Mouse (Mus musculus) heart, adult 2 months (tissue): ENCODE results near the gene Snx9. TPM values are rescaled to one million over a fixed set of nuclear protein-coding genes. Genes with fewer than 3 reads are reported as not detected.

Source experiments
- DNase-seq, 2 experiments: peaks; one replicate each; pipeline ENCODE4 v3.0.0; 2021
- H3K27ac ChIP-seq: fragments of 200-600 bp; 2 replicates; pipeline ENCODE4 v1.8.1; 2022
- H3K27me3 ChIP-seq: fragments of 200-500 bp; 2 replicates; pipeline ENCODE4 v1.6.1; 2012; ENCODE audit warnings: mild to moderate bottlenecking, low read length, inconsistent platforms, mixed read lengths; ENCODE audit not compliant: control insufficient read depth, insufficient read depth
- H3K36me3 ChIP-seq: fragments of 200-500 bp; 2 replicates; pipeline ENCODE4 v1.6.1; 2012; ENCODE audit warnings: low read length, inconsistent platforms; ENCODE audit not compliant: control insufficient read depth, insufficient read depth
- H3K4me1 ChIP-seq: fragments of 200-500 bp; 2 replicates; pipeline ENCODE4 v1.6.1; 2011; ENCODE audit warnings: low read length; ENCODE audit not compliant: control insufficient read depth, insufficient read depth
- H3K4me3 ChIP-seq: fragments of 200-600 bp; 2 replicates; pipeline ENCODE4 v1.8.1; 2022
- H3K79me2 ChIP-seq: fragments of 200-500 bp; replicated peaks from 2 replicates; pipeline ENCODE4 v1.6.1; 2012; ENCODE audit warnings: mild to moderate bottlenecking, inconsistent platforms, low read length, moderate library complexity, mixed read lengths; ENCODE audit not compliant: control insufficient read depth, insufficient read depth
- H3K9ac ChIP-seq: fragments of 200-500 bp; 2 replicates; pipeline ENCODE4 v1.6.1; 2012; ENCODE audit warnings: low read depth, mild to moderate bottlenecking, control low read depth, inconsistent platforms, low read length, mixed read lengths
- CTCF ChIP-seq: fragments of 200-600 bp; IDR thresholded peaks from 2 replicates; pipeline ENCODE4 v1.8.1; 2022; ENCODE audit warnings: antibody characterized with exemption, mild to moderate bottlenecking, moderate library complexity
- EP300 ChIP-seq: fragments of 200-500 bp; IDR thresholded peaks from 2 replicates; pipeline ENCODE4 v1.6.1; 2011; ENCODE audit warnings: low read depth, low read length, control low read depth; ENCODE audit not compliant: insufficient read depth
- POLR2A ChIP-seq: fragments of 200-500 bp; IDR thresholded peaks from 2 replicates; pipeline ENCODE4 v1.6.1; 2011; ENCODE audit warnings: mild to moderate bottlenecking, low read depth, low read length, control low read depth; ENCODE audit not compliant: insufficient read depth
- WGBS: fragments of 180-500 bp; shearing (Covaris S2); methylation state at CpG from one replicate; pipeline ENCODE4 v1.1.7; 2018; 5-methylcytosine and 5-hydroxymethylcytosine counted together
- intact Hi-C: fragments of 180-260 bp; cut with DNase I; formaldehyde crosslinking; loops from one replicate; pipeline ENCODE4 v1.15.1; 2025
- polyA plus RNA-seq: library from polyadenylated mRNA; depleted of rRNA; stranded (reverse); fragments of >200 nt; gene quantifications from 2 replicates; pipeline ENCODE4 v1.2.3, GENCODE M21; 2012
- total RNA-seq, 2 experiments: library from RNA; stranded (reverse); gene quantifications; 2 replicates each; pipeline ENCODE4 v1.2.3; 2021

Snx9 gene
- total and polyA plus RNA-seq, 3 experiments, result 16.7 to 31.9 (median 30.2) TPM

DNA sequence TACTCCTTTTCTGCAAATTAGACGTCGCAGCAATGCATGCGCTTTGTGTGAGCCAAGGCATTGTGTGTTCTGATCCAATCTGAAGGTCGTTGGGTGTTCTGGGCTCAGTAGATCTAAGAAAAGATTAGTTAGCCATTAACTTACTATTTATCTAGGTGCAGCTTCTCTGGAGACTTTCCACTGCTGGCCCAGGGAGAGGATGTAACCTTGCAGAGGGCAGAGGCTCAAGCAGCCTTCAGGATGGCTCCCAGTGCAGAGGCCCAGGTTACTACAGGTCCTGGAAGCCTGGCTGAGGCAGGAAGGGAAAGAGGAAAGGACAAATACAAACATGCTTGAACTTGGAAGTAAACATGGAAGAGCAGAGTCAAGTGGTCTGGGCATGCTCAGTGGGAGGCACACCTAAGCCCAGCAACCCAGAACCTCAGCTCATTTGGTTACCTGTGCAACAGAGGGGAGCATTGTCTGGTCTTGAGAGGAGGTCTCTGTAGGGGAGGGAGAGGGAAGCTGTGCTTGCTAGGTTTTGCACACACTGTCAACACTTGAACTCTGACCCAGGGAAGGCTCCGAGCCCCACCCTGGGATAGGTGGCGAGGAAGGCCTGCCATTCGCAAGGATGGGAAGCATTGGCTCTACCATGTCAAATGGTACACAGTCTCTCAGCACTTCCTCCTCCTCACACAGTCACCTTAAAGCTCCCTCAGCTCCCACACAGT is 27.3 kb downstream of the Snx9 start:
- H3K4me3 ChIP-seq, result no peak overlapping the region
- H3K27me3 ChIP-seq, result no peaks in the 10 kb centered on the region
- H3K27ac ChIP-seq, result no peak overlapping the region
- no peaks in the 10 kb centered on the region for H3K36me3 ChIP-seq
- TF ChIP-seq POLR2A, result no peak
- TF ChIP-seq CTCF, result no peak
- TF ChIP-seq EP300, result no peak
- H3K79me2 ChIP-seq, result peaks cover 1% of the 10 kb centered on the region; the same call in 1 of the 2 replicates
- WGBS, result 80% methylated on average over 7 of the region's 7 CpGs
- peaks cover 4% of the 10 kb centered on the region for H3K4me1 ChIP-seq
- no peak for DNase-seq
- intact Hi-C loops, result no loop called here
- H3K9ac ChIP-seq, result no peak overlapping the region

DNA sequence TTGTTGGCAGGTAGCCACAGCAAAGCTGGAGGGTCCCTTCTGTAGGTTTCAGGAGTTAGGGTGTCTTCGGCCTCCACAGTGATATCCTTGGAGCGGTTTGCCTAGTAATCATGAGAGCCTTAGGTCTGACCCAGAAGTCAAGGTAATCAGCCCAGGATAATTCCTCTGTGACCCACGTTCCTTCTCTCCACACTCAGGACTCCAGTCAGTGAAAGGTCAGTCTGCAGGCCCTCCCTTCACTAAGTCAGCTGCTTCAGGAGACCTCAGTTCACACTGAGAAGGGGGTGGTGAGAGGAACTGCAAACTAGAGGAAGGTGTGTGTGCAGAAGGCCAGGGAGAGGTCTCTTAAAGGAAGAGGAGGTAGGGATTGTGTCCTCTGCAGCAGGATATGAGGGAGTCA is 28.3 kb downstream of the Snx9 start:
- no peak overlapping the region for H3K9ac ChIP-seq
- H3K79me2 ChIP-seq, result peaks cover 3% of the 10 kb centered on the region; the same call in 1 of the 2 replicates
- intact Hi-C loops, result no loop called here
- TF ChIP-seq EP300 (no peak), POLR2A (no peak), CTCF (no peak)
- H3K27ac ChIP-seq, result no peak overlapping the region
- 78% methylated on average over 3 of the region's 3 CpGs for WGBS
- H3K4me1 ChIP-seq, result peaks cover 4% of the 10 kb centered on the region
- no peak for DNase-seq
- H3K27me3 ChIP-seq, result no peaks in the 10 kb centered on the region
- H3K36me3 ChIP-seq, result no peaks in the 10 kb centered on the region
- no peak overlapping the region for H3K4me3 ChIP-seq

DNA sequence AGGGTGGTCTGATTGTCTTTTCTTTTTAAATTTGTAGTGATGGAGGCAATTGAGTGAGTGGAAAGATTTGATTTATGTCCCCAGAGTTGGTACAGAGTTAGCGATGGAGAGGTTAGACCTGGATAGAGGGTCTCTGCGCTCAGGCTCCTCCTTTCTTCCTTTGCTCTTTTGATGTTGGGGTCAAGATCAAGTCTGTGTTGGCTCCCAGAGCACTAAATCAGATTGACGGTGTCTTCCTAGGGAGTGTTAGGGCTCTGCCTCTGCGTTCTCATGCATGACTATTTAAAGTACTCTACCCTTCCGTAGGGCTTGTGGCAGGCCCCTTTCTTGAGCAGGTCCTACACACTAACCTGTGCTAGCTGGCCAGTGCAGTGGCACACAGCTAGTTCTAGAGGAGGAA is 28.9 kb downstream of the Snx9 start:
- TF ChIP-seq CTCF (no peak), EP300 (no peak), POLR2A (no peak)
- intact Hi-C loops, result no loop called here
- Histone ChIP-seq H3K36me3 (no peaks in the 10 kb centered on the region), H3K9ac (no peak overlapping the region), H3K4me3 (no peak overlapping the region), H3K4me1 (peaks cover 6% of the 10 kb centered on the region), H3K27ac (no peak overlapping the region), H3K27me3 (no peaks in the 10 kb centered on the region), H3K79me2 (peaks cover 3% of the 10 kb centered on the region; the same call in 1 of the 2 replicates)
- no peak for DNase-seq
- 71% methylated on average over 5 of the region's 5 CpGs for WGBS

DNA sequence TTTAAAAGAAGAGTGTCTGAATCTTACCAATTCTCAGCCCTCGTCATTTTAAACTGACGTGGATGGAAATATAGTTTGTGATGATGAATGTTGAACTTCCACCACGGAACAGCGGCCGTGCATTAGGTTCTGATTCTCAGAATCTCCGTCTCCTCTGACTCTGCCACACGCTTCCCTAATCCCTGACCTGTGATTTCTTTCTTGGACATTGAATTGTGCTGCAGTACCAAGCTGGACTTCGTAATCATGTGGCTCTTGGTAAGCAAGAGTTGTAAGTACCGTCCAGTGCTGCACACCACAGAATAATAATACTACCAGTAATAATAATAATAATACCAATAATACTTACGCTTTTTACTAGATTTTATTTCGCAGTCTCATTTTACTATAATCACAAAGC is 29.6 kb downstream of the Snx9 start:
- Histone ChIP-seq H3K27ac (no peak overlapping the region), H3K9ac (no peak overlapping the region), H3K36me3 (no peaks in the 10 kb centered on the region), H3K4me1 (peaks cover 6% of the 10 kb centered on the region), H3K4me3 (no peak overlapping the region), H3K79me2 (peaks cover 3% of the 10 kb centered on the region; the same call in 1 of the 2 replicates), H3K27me3 (no peaks in the 10 kb centered on the region)
- TF ChIP-seq EP300, result no peak
- TF ChIP-seq POLR2A, result no peak
- TF ChIP-seq CTCF, result no peak
- WGBS, result 95% methylated on average over 11 of the region's 11 CpGs
- intact Hi-C loops, result no loop called here
- no peak for DNase-seq

DNA sequence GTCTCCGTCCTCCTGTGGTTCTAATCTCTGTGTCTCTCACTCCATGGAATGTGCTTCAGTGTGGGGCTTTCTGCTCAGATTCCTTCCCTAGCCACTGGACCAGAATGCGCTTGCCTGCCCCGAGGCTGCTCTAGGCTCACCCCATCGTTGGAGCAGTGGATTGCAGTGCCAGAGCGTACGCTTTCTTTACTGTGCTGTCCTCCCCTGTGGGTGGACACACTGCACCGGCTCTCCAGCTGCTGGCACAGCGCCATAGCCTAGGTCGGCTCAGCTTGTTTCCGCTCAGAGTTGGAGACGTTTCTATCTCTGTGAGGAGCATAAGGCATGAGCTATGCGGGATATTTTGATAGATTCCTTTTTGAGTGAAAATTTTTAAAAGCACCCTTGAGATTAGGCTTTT is 31.4 kb downstream of the Snx9 start:
- Histone ChIP-seq H3K4me3 (no peak overlapping the region), H3K27ac (no peak overlapping the region; the same call in 1 of the 2 replicates), H3K36me3 (no peaks in the 10 kb centered on the region), H3K4me1 (peaks cover 6% of the 10 kb centered on the region), H3K79me2 (peaks cover 6% of the 10 kb centered on the region; the same call in 1 of the 2 replicates), H3K27me3 (no peaks in the 10 kb centered on the region), H3K9ac (no peak overlapping the region)
- DNase-seq, result peak; percentile 75 to 80
- intact Hi-C loops, result no loop called here
- 14% methylated on average over 12 of the region's 12 CpGs for WGBS
- TF ChIP-seq POLR2A (no peak), EP300 (no peak), CTCF (peak; percentile 19; the same call in 1 of the 2 replicates)

DNA sequence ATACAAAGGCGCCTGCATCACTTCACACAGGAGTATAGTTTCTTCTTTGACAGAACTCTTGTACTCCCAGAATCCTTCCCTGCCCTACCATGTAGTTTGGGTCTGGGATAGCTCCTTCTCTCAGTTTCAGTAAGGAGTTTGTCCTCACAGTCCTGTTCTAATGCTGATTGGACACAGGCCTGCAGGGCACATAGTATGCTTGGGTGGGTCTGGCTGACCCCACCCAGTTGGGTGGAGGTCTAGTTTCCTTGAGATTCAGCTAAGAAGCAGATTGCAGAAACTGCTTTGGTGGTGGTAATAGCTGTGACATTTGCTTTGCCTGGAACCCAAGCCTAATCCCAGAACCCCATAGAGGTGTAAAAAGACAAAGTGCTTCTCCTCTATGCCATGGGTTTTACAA is 33.4 kb downstream of the Snx9 start:
- H3K27me3 ChIP-seq, result no peaks in the 10 kb centered on the region
- H3K27ac ChIP-seq, result no peak overlapping the region
- peaks cover 7% of the 10 kb centered on the region; the same call in 1 of the 2 replicates for H3K79me2 ChIP-seq
- no peak overlapping the region for H3K4me3 ChIP-seq
- H3K36me3 ChIP-seq, result no peaks in the 10 kb centered on the region
- TF ChIP-seq POLR2A, result no peak
- TF ChIP-seq CTCF, result no peak
- no peak for TF ChIP-seq EP300
- intact Hi-C loops, result loop anchor here (1.0 kb wide), 1 partner anchor 11 kb away; no protein-coding TSS in a partner anchor
- DNase-seq, result no peak
- H3K4me1 ChIP-seq, result peaks cover 6% of the 10 kb centered on the region
- WGBS, result 96% methylated on average over 1 of the region's 1 CpGs
- no peak overlapping the region for H3K9ac ChIP-seq
